Mouse (Mus musculus) embryonic facial prominence, embryonic 13.5 days (tissue): ENCODE data around the gene Crybg3. TPM values are rescaled to one million over a fixed set of nuclear protein-coding genes. Genes with fewer than 3 reads are reported as not detected.
"Not testable (repeated sequence)": the region's sequence is repeated elsewhere in the genome, so short reads cannot be mapped to it uniquely, and the experiment has no call there.

Experiments used
- ATAC-seq: fragments of 200-750 bp; cut with Nextera tagmentation; 2 replicates; pipeline ENCODE4 v1.8.0; 2017; ENCODE audit warnings: low read depth; ENCODE audit not compliant: insufficient number of reproducible peaks, insufficient read depth, low FRiP score, low TSS enrichment
- H3K27ac ChIP-seq: fragments of 300-500 bp; sonication (generic); 2 replicates; pipeline ENCODE4 v1.5.1; 2015; ENCODE audit warnings: moderate library complexity, mild to moderate bottlenecking, inconsistent platforms
- H3K27me3 ChIP-seq: fragments of 300-500 bp; sonication (generic); 2 replicates; pipeline ENCODE4 v1.6.1; 2015; ENCODE audit warnings: mild to moderate bottlenecking, inconsistent platforms
- H3K36me3 ChIP-seq: fragments of 300-500 bp; sonication (generic); 2 replicates; pipeline ENCODE4 v1.6.1; 2015; ENCODE audit warnings: mild to moderate bottlenecking, inconsistent platforms
- H3K4me1 ChIP-seq: fragments of 300-500 bp; sonication (generic); 2 replicates; pipeline ENCODE4 v1.6.1; 2015; ENCODE audit warnings: inconsistent platforms
- H3K4me2 ChIP-seq: fragments of 300-500 bp; sonication (generic); 2 replicates; pipeline ENCODE4 v1.6.1; 2015; ENCODE audit warnings: moderate library complexity, mild to moderate bottlenecking, inconsistent platforms
- H3K4me3 ChIP-seq: fragments of 300-500 bp; sonication (generic); 2 replicates; pipeline ENCODE4 v1.5.1; 2015; ENCODE audit warnings: mild to moderate bottlenecking, inconsistent platforms
- H3K9ac ChIP-seq: fragments of 300-500 bp; sonication (generic); 2 replicates; pipeline ENCODE4 v1.6.1; 2015; ENCODE audit warnings: mild to moderate bottlenecking, inconsistent platforms
- H3K9me3 ChIP-seq: fragments of 300-500 bp; sonication (generic); 2 replicates; pipeline ENCODE4 v1.6.1; 2016; ENCODE audit warnings: inconsistent platforms
- WGBS: fragments of 180-500 bp; shearing (Covaris S2); methylation state at CpG from one replicate; pipeline ENCODE4 v1.1.7; 2015; ENCODE audit warnings: mixed read lengths; 5-methylcytosine and 5-hydroxymethylcytosine counted together
- polyA plus RNA-seq: library from polyadenylated mRNA; unstranded; fragments of >200 nt; fragmentation: Nextera tagmentation; extraction: Ambion mirVana; gene quantifications from 2 replicates; pipeline ENCODE4 v1.2.1, GENCODE M21; 2015

The Crybg3 gene
- polyA plus RNA-seq, 1 experiment from 2014 or later = 9.8 TPM

DNA sequence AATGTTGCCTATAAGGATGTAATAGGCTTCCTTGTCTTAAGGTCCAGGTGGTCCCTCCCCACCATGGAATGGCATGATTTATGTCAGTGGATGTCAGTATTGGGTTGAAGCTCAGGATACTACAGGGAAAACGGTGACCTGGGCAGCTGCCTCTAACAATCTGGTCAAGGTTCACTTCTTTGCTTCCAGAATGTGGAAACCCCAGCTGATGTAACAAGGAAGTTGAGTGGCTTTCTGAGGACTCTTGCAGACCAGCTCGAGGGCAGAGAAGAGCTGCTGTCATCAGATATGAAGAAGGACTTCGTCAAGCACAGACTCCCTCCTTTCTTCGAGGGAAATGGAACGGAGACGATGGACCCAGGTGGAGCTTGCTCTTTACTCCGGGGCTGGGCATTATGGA lies 113.5 kb downstream of the Crybg3 start:
- no peak overlapping the region for H3K4me2 ChIP-seq
- no peaks in the 10 kb centered on the region for H3K27me3 ChIP-seq
- no peak overlapping the region for H3K4me3 ChIP-seq
- H3K9ac ChIP-seq = no peak overlapping the region
- H3K36me3 ChIP-seq = peaks cover 81% of the 10 kb centered on the region
- H3K4me1 ChIP-seq = no peaks in the 10 kb centered on the region
- H3K27ac ChIP-seq = no peak overlapping the region
- 69% methylated on average over 7 of the region's 7 CpGs for WGBS
- no peaks in the 10 kb centered on the region for H3K9me3 ChIP-seq
- no peak for ATAC-seq

DNA sequence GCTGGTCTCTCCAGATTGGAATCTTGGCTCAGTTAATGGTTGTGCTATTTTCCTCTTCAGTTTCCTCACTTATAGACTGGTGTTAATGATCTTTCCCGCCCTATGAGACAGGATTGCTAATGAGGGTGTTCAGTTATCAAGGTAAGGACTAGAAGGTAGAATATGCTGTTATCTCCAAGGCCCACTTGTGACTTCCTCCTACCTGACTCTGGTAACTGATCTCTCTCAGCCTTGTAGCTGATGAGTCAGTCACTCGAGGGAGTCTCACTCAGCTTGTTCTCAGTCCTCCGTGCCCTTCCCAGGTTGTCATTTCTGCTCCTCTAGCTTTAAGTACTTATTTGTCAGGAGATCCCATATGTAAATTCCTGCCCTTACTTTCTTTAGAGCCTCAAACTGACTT lies 122.8 kb downstream of the Crybg3 start:
- no peak for ATAC-seq
- Histone ChIP-seq H3K36me3 (peaks cover 37% of the 10 kb centered on the region), H3K9ac (no peak overlapping the region), H3K4me2 (no peak overlapping the region), H3K27me3 (no peaks in the 10 kb centered on the region), H3K27ac (no peak overlapping the region), H3K9me3 (no peaks in the 10 kb centered on the region), H3K4me1 (peaks cover under 1% of the 10 kb centered on the region; the same call in 1 of the 2 replicates), H3K4me3 (no peak overlapping the region)
- WGBS = 91% methylated on average over 3 of the region's 3 CpGs

DNA sequence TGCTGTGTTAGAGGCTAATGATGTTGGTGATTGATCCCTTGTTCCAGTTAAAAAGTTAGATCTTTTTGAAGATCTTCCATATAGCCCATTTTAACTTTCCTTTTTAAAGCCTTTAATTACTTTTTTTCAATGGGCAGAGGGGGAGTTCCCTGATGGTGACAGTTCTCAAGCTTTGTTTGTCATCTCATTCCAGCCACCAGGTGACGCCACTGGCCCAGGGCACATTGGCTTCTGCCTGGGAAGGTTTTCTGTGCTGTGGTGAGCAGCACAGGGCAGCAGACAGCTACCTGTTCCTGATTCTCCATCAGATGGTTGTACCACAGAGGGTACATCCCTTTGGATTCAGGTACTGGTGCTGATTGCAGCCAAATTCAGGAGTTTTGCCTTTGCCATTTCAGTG lies 126.0 kb downstream of the Crybg3 start:
- Histone ChIP-seq H3K4me2 (no peak overlapping the region), H3K4me1 (peaks cover 7% of the 10 kb centered on the region), H3K27ac (no peak overlapping the region), H3K9me3 (no peaks in the 10 kb centered on the region), H3K4me3 (no peak overlapping the region), H3K9ac (no peak overlapping the region), H3K27me3 (no peaks in the 10 kb centered on the region), H3K36me3 (peaks cover 24% of the 10 kb centered on the region; the same call in 1 of the 2 replicates)
- ATAC-seq = no peak
- 23% methylated on average over 1 of the region's 1 CpGs for WGBS

- no peak for ATAC-seq
- H3K36me3 ChIP-seq = peaks cover 9% of the 10 kb centered on the region; the same call in 1 of the 2 replicates
- peak overlapping the region; percentile 64 for H3K4me2 ChIP-seq
- no peaks in the 10 kb centered on the region for H3K27me3 ChIP-seq
- H3K9me3 ChIP-seq = no peaks in the 10 kb centered on the region
- 55% methylated on average over 6 of the region's 6 CpGs for WGBS
- H3K4me1 ChIP-seq = peaks cover 7% of the 10 kb centered on the region
- H3K9ac ChIP-seq = peak overlapping the region; percentile 80; the same call in 1 of the 2 replicates
- no peak overlapping the region for H3K27ac ChIP-seq
- peak overlapping the region; percentile 73 for H3K4me3 ChIP-seq
Measured at GRCm38 (mm10) chr16:59472546-59472945, 128.2 kb downstream of the Crybg3 start.

- 0 out of 2 replicates have a peak within 1 kb of the TSS, but pooled peaks have one; percentile 22 for H3K27ac ChIP-seq
- ATAC-seq = peak; percentile 85
- 1% methylated on average over 56 of the region's 56 CpGs for WGBS
Measured at GRCm38 (mm10) chr16:59471637-59472278, 129.0 kb downstream of the Crybg3 start, which contains the start of gene Riox2. Gene Riox2, plus strand, starts transcription at chr16:59471775.

DNA sequence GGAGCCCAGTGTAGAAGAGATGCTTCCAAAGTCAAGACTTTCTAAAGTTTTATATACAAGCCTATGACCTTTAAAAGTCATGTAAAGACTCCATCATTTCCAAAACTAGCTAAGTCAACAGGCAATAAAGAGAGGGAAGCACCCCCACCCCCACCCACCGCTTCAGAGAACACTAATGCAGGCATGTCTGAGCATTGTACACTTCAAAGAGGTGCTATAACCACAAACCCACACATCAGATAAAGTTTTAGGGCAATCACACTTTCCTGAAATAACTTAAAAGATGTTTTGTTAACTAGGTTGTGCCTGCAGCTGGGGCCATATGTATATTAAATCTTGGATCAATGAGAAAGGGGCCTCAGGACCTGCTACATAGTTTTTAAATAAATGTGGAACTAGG lies 130.9 kb downstream of the Crybg3 start:
- no peak for ATAC-seq
- Histone ChIP-seq H3K4me2 (no peak overlapping the region), H3K9ac (no peak overlapping the region), H3K27ac (no peak overlapping the region), H3K36me3 (no peaks in the 10 kb centered on the region), H3K27me3 (no peaks in the 10 kb centered on the region), H3K4me1 (peaks cover 7% of the 10 kb centered on the region), H3K4me3 (no peak overlapping the region), H3K9me3 (no peaks in the 10 kb centered on the region)
- 74% methylated on average over 1 of the region's 1 CpGs for WGBS

More at GRCm38 (mm10) chr16:59471637-59472278, 129.0 kb downstream of the Crybg3 start, which contains the start of gene Riox2:
- Histone ChIP-seq H3K4me2 (peak within 1 kb of the TSS; percentile 64), H3K4me1 (peaks cover 7% of the 10 kb centered on the region), H3K36me3 (peaks cover 1% of the 10 kb centered on the region; the same call in 1 of the 2 replicates), H3K9ac (peak within 1 kb of the TSS; percentile 80), H3K27me3 (no peaks in the 10 kb centered on the region), H3K9me3 (no peaks in the 10 kb centered on the region), H3K4me3 (peak within 1 kb of the TSS; percentile 73)

- ATAC-seq = no peak
- H3K9ac ChIP-seq = no peak overlapping the region
- H3K9me3 ChIP-seq = no peaks in the 10 kb centered on the region
- H3K27me3 ChIP-seq = no peaks in the 10 kb centered on the region
- no peaks in the 10 kb centered on the region for H3K36me3 ChIP-seq
- no peak overlapping the region for H3K27ac ChIP-seq
- H3K4me2 ChIP-seq = no peak overlapping the region
- 85% methylated on average over 6 of the region's 6 CpGs for WGBS
- H3K4me3 ChIP-seq = no peak overlapping the region
- no peaks in the 10 kb centered on the region for H3K4me1 ChIP-seq
Measured at GRCm38 (mm10) chr16:59463973-59464372, 136.8 kb downstream of the Crybg3 start.

DNA sequence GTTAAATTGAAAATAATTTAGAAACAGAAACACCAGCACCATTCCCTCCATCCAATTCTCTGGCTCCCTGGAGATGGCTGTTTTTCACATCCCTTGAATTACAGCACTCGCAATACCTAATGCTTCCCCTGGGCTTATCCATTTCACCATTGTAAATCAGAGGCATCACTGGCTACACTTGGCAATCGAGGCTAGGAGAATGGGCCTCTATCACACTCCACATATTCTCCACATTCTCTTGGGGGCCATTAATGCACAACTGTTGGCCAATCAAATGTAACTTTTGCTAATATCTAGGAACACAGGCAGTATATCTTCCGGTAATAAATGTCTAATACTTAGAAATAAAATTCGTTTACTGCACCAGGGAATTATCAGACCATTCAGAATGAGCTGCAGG lies 137.2 kb downstream of the Crybg3 start:
- no peaks in the 10 kb centered on the region for H3K27me3 ChIP-seq
- H3K36me3 ChIP-seq = no peaks in the 10 kb centered on the region
- no peak overlapping the region for H3K27ac ChIP-seq
- no peaks in the 10 kb centered on the region for H3K9me3 ChIP-seq
- H3K9ac ChIP-seq = no peak overlapping the region
- no peaks in the 10 kb centered on the region for H3K4me1 ChIP-seq
- 77% methylated on average over 4 of the region's 4 CpGs for WGBS
- H3K4me3 ChIP-seq = no peak overlapping the region
- no peak overlapping the region for H3K4me2 ChIP-seq
- ATAC-seq = no peak

GRCm38 (mm10) chr16:59459259-59459861 lies 141.4 kb downstream of the Crybg3 start:
- not testable (repeated sequence) for H3K4me1 ChIP-seq, ATAC-seq, H3K27me3 ChIP-seq, H3K9me3 ChIP-seq, H3K27ac ChIP-seq, H3K4me2 ChIP-seq, H3K9ac ChIP-seq, H3K4me3 ChIP-seq, H3K36me3 ChIP-seq
- WGBS = 71% methylated on average over 5 of the region's 5 CpGs

GRCm38 (mm10) chr16:59451813-59452212 lies 149.0 kb downstream of the Crybg3 start:
- ATAC-seq = no peak
- no peak overlapping the region for H3K9ac ChIP-seq
- H3K4me1 ChIP-seq = no peaks in the 10 kb centered on the region
- no peak overlapping the region for H3K27ac ChIP-seq
- H3K4me3 ChIP-seq = no peak overlapping the region
- no peak overlapping the region for H3K4me2 ChIP-seq
- no peaks in the 10 kb centered on the region; the same call in 1 of the 2 replicates for H3K27me3 ChIP-seq
- 77% methylated on average over 5 of the region's 5 CpGs for WGBS
- no peaks in the 10 kb centered on the region for H3K36me3 ChIP-seq
- no peaks in the 10 kb centered on the region for H3K9me3 ChIP-seq

DNA sequence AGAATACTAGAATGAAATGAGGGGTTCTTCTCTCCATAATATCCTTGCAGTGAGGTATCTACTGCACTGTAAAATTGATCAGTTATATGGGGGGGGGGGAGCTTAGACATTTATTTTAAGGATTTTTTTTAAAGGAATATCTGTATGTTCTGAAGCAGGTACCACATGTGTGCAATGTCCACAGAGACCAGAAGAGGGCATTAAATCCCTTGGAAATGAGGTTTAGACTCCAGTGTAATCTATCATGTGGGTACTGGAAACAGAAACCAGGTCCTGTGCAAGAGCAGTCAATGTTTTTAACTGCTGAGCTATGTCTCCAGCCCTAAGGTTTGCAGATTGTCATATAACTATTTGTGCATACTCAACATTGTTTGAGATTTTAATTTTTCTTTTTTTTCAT lies 151.7 kb downstream of the Crybg3 start:
- Histone ChIP-seq H3K4me1 (no peaks in the 10 kb centered on the region), H3K4me2 (no peak overlapping the region), H3K4me3 (no peak overlapping the region), H3K27ac (no peak overlapping the region), H3K27me3 (no peaks in the 10 kb centered on the region; the same call in 1 of the 2 replicates), H3K9me3 (no peaks in the 10 kb centered on the region), H3K36me3 (no peaks in the 10 kb centered on the region), H3K9ac (no peak overlapping the region)
- ATAC-seq = no peak

DNA sequence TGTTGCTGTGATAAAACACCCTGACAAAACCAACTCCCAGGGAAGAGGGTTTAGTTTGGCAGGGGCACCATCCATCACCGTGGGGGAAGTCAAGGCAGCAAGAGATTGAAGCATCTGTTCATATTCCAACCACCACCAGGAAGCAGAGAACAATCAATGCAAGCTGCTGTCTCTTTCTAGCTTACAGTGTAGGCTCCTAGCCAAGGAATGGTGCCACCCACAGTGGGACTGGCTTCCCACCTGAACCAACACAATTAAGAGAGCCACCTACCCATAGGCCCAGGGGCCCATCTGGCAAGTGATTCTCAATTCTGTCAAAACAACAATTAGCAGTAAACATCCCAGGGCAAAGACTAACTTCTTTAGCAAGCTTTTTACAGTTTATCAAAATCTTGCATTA lies 152.6 kb downstream of the Crybg3 start:
- H3K36me3 ChIP-seq = no peaks in the 10 kb centered on the region
- no peaks in the 10 kb centered on the region for H3K9me3 ChIP-seq
- no peaks in the 10 kb centered on the region for H3K4me1 ChIP-seq
- no peak overlapping the region for H3K9ac ChIP-seq
- 84% methylated on average over 1 of the region's 1 CpGs for WGBS
- no peak overlapping the region for H3K4me3 ChIP-seq
- no peaks in the 10 kb centered on the region; the same call in 1 of the 2 replicates for H3K27me3 ChIP-seq
- no peak for ATAC-seq
- H3K27ac ChIP-seq = no peak overlapping the region
- no peak overlapping the region for H3K4me2 ChIP-seq
